Mouse (Mus musculus): Measurements from ENCODE around the gene Aoc2.

- TF ChIP-seq POLR2A (IDR thresholded peaks at IDR 0.05; ENCODE audit: insufficient read length, low read depth) (no peak), POLR2AphosphoS2 (IDR thresholded peaks at IDR 0.05; ENCODE audit: insufficient read length, low read depth) (no peak), REST (IDR thresholded peaks at IDR 0.05; ENCODE audit: insufficient read depth, insufficient read length) (no peak), MAX (IDR thresholded peaks at IDR 0.05; ENCODE audit: low read depth) (no peak), E2F4 (IDR thresholded peaks at IDR 0.05; ENCODE audit: insufficient read depth) (no peak), MYOG (IDR thresholded peaks at IDR 0.05; ENCODE audit: control insufficient read depth in 1 of 3, insufficient read depth in 1 of 3, insufficient read length in 2 of 3, low read depth in 2 of 3) (no peak), MYOD1 (IDR thresholded peaks at IDR 0.05; ENCODE audit: control insufficient read depth in 1 of 3, insufficient read length in 2 of 3, low read depth in 2 of 3) (no peak), TCF3 (IDR thresholded peaks at IDR 0.05; ENCODE audit: insufficient read length, low read depth) (no peak), TCF12 (IDR thresholded peaks at IDR 0.05; ENCODE audit: insufficient read depth, poor library complexity, severe bottlenecking) (no peak), USF1 (IDR thresholded peaks at IDR 0.05; ENCODE audit: low read depth) (no peak), CEBPB (IDR thresholded peaks at IDR 0.05; ENCODE audit: insufficient read depth, poor library complexity, severe bottlenecking) (no peak), SRF (IDR thresholded peaks at IDR 0.05; ENCODE audit: control insufficient read depth, insufficient read length, low read depth) (no peak)
Observed at GRCm38 (mm10) chr11:101349216-101349615, 24.4 kb downstream of the Aoc2 start.
